ENCODE assay signal across 19 mouse cellular contexts in genomic region chr3:55270920-55271319, GRCm38 (mm10). TPM values are rescaled to one million over a fixed set of nuclear protein-coding genes. Genes with fewer than 3 reads are reported as not detected.
A peak's percentile ranks its signal among the peaks of the same experiment; 100 is the strongest.
DNase-seq lines count a peak whose midpoint lies in the region; ATAC-seq and TF ChIP-seq lines count a peak whose summit lies in the region.
"Had no signal": no experiment of that assay in that cellular context is flagged by ENCODE, and none has a peak within 500 bp of the region (broad histone marks: within the 10 kb centered on the region; RNA-seq: fewer than 3 reads in every experiment).

No protein-coding gene starts in this region.

- ATAC-seq in heart, embryonic 11.5 days (replicated peaks; ENCODE audit: insufficient number of reproducible peaks, low FRiP score, low TSS enrichment), result no peak
- peak; percentile 72; the same call in 1 of the 2 replicates for ATAC-seq in midbrain, embryonic 13.5 days
- ATAC-seq in forebrain, postnatal 0 days, result peak; percentile 45; the same call in 1 of the 2 replicates
- 0 out of 2 replicates have a peak, but pooled peaks have one; percentile 46 for ATAC-seq in neural tube, embryonic 14.5 days (ENCODE audit: low read depth)
- no peak for ATAC-seq in erythroblast, adult 5-6 weeks (replicated peaks; ENCODE audit: low FRiP score, poor library complexity, severe bottlenecking)
- ATAC-seq: intestine, embryonic 16.5 days; liver, embryonic 12.5 days had no signal

- H3K27ac ChIP-seq in heart, embryonic 11.5 days (ENCODE audit: low read depth, low read length), result no peak overlapping the region
- H3K27ac ChIP-seq in midbrain, embryonic 13.5 days, result no peak overlapping the region
- H3K27ac ChIP-seq in midbrain, embryonic 10.5 days (replicated peaks), result no peak overlapping the region
- no peak overlapping the region for H3K27ac ChIP-seq in forebrain, postnatal 0 days (ENCODE audit: low read depth, low read length)
- H3K27ac ChIP-seq in neural tube, embryonic 14.5 days (ENCODE audit: low read depth, low read length), result no peak overlapping the region
- H3K27ac ChIP-seq: kidney, embryonic 15.5 days; liver, embryonic 12.5 days; lung, embryonic 15.5 days had no signal

- no peaks in the 10 kb centered on the region for H3K36me3 ChIP-seq in heart, embryonic 11.5 days (ENCODE audit: control insufficient read depth, insufficient read depth, low read length)
- H3K36me3 ChIP-seq in midbrain, embryonic 13.5 days, result peaks cover 14% of the 10 kb centered on the region
- no peaks in the 10 kb centered on the region for H3K36me3 ChIP-seq in midbrain, embryonic 10.5 days
- H3K36me3 ChIP-seq in forebrain, postnatal 0 days (ENCODE audit: insufficient read depth), result no peaks in the 10 kb centered on the region
- no peaks in the 10 kb centered on the region for H3K36me3 ChIP-seq in neural tube, embryonic 14.5 days (ENCODE audit: control insufficient read depth, insufficient read depth, low read length)
- H3K36me3 ChIP-seq: heart, embryonic 12.5 days; kidney, embryonic 15.5 days; liver, embryonic 12.5 days; lung, embryonic 15.5 days had no signal

- H3K9me3 ChIP-seq in heart, embryonic 11.5 days (replicated peaks; ENCODE audit: control insufficient read depth, low read length), result no peaks in the 10 kb centered on the region
- H3K9me3 ChIP-seq in midbrain, embryonic 13.5 days, result no peaks in the 10 kb centered on the region
- H3K9me3 ChIP-seq in midbrain, embryonic 10.5 days (replicated peaks), result no peaks in the 10 kb centered on the region
- H3K9me3 ChIP-seq in forebrain, postnatal 0 days (ENCODE audit: low read length), result no peaks in the 10 kb centered on the region
- H3K9me3 ChIP-seq in neural tube, embryonic 14.5 days (ENCODE audit: control insufficient read depth, low read length), result no peaks in the 10 kb centered on the region
- H3K9me3 ChIP-seq: kidney, embryonic 15.5 days; liver, embryonic 12.5 days; lung, embryonic 15.5 days had no signal

- DNase-seq in heart, adult 11 months, result peak; percentile 66
- no peak for DNase-seq in midbrain, embryonic 10.5 days (ENCODE audit: low spot score)
- DNase-seq in forebrain, postnatal 0 days, result no peak
- DNase-seq in layer of hippocampus, adult 11-12 months (ENCODE audit: low spot score), result no peak
- DNase-seq: adrenal gland, postnatal 10 days; cerebellum, adult 2 months; gastrocnemius, postnatal 14 days; heart, postnatal 36 days; right cerebral cortex, postnatal 14 days had no signal

- no peak for TF ChIP-seq CTCF in forebrain, postnatal 0 days (IDR thresholded peaks at IDR 0.05; ENCODE audit: low read depth)

- no peak overlapping the region for H3K9ac ChIP-seq in heart, embryonic 11.5 days (ENCODE audit: low read depth, low read length)
- no peak overlapping the region for H3K9ac ChIP-seq in midbrain, embryonic 13.5 days (replicated peaks)
- H3K9ac ChIP-seq in forebrain, postnatal 0 days, result no peak overlapping the region
- H3K9ac ChIP-seq in neural tube, embryonic 14.5 days (replicated peaks; ENCODE audit: low read depth, low read length), result no peak overlapping the region
- H3K9ac ChIP-seq: heart, embryonic 12.5 days; kidney, embryonic 15.5 days; liver, embryonic 12.5 days; lung, embryonic 15.5 days had no signal

- WGBS in heart, embryonic 11.5 days (ENCODE audit: insufficient replicate concordance), result 77% methylated on average over 5 of the region's 5 CpGs
- 45% methylated on average over 5 of the region's 5 CpGs for WGBS in midbrain, embryonic 13.5 days
- WGBS in midbrain, embryonic 10.5 days, result 70% methylated on average over 5 of the region's 5 CpGs
- 37% methylated on average over 5 of the region's 5 CpGs for WGBS in forebrain, postnatal 0 days
- WGBS in neural tube, embryonic 14.5 days, result 32% methylated on average over 5 of the region's 5 CpGs

- no peak overlapping the region for H3K4me3 ChIP-seq in heart, embryonic 11.5 days (ENCODE audit: low read depth, low read length)
- no peak overlapping the region for H3K4me3 ChIP-seq in midbrain, embryonic 13.5 days (replicated peaks)
- no peak overlapping the region for H3K4me3 ChIP-seq in midbrain, embryonic 10.5 days
- H3K4me3 ChIP-seq in forebrain, postnatal 0 days (ENCODE audit: low read depth, low read length), result no peak overlapping the region
- H3K4me3 ChIP-seq in neural tube, embryonic 14.5 days (ENCODE audit: low read depth, low read length), result no peak overlapping the region
- H3K4me3 ChIP-seq: heart, embryonic 12.5 days; kidney, embryonic 15.5 days; liver, embryonic 12.5 days; lung, embryonic 15.5 days had no signal

- no peak overlapping the region for H3K4me2 ChIP-seq in heart, embryonic 11.5 days
- H3K4me2 ChIP-seq in midbrain, embryonic 13.5 days (replicated peaks), result no peak overlapping the region
- no peak overlapping the region for H3K4me2 ChIP-seq in forebrain, postnatal 0 days (ENCODE audit: low read depth)
- H3K4me2 ChIP-seq in neural tube, embryonic 14.5 days (ENCODE audit: low read depth, low read length), result no peak overlapping the region
- H3K4me2 ChIP-seq: heart, embryonic 12.5 days; kidney, embryonic 15.5 days; liver, embryonic 12.5 days; lung, embryonic 15.5 days had no signal

- 0 out of 2 replicates have a peak, but pooled peaks cover 4% of the 10 kb centered on the region for H3K4me1 ChIP-seq in heart, embryonic 11.5 days (ENCODE audit: control insufficient read depth, insufficient read depth, low read length)
- peaks cover 17% of the 10 kb centered on the region for H3K4me1 ChIP-seq in midbrain, embryonic 13.5 days (replicated peaks)
- peaks cover 10% of the 10 kb centered on the region for H3K4me1 ChIP-seq in midbrain, embryonic 10.5 days
- H3K4me1 ChIP-seq in forebrain, postnatal 0 days (ENCODE audit: insufficient read depth), result no peaks in the 10 kb centered on the region
- H3K4me1 ChIP-seq in neural tube, embryonic 14.5 days (ENCODE audit: control insufficient read depth, insufficient read depth, low read length), result no peaks in the 10 kb centered on the region
- H3K4me1 ChIP-seq: kidney, embryonic 15.5 days; liver, embryonic 12.5 days; lung, embryonic 15.5 days had no signal

- H3K27me3 ChIP-seq in heart, embryonic 11.5 days (ENCODE audit: control insufficient read depth, insufficient read depth, low read length), result no peaks in the 10 kb centered on the region
- no peaks in the 10 kb centered on the region for H3K27me3 ChIP-seq in midbrain, embryonic 13.5 days
- H3K27me3 ChIP-seq in midbrain, embryonic 10.5 days (ENCODE audit: low read depth, poor library complexity, severe bottlenecking), result no peaks in the 10 kb centered on the region
- no peaks in the 10 kb centered on the region for H3K27me3 ChIP-seq in forebrain, postnatal 0 days (ENCODE audit: insufficient read depth, low read length)
- no peaks in the 10 kb centered on the region for H3K27me3 ChIP-seq in neural tube, embryonic 14.5 days (ENCODE audit: control insufficient read depth, insufficient read depth, low read length)
- H3K27me3 ChIP-seq: heart, embryonic 12.5 days; kidney, embryonic 15.5 days; liver, embryonic 12.5 days; lung, embryonic 15.5 days had no signal

RNA-seq across cellular contexts. Expression of gene Dclk1, which starts 28.8 kb away (rescaled TPM):
- polyA plus RNA-seq in heart, embryonic 11.5 days (2014; fragmentation: Nextera tagmentation; extraction: Ambion mirVana), result 4.7 and 5.5 TPM in 2 replicates
- 238 and 242 TPM in 2 replicates for polyA plus RNA-seq in midbrain, embryonic 13.5 days (2015; fragmentation: Nextera tagmentation; extraction: Ambion mirVana)
- polyA plus RNA-seq in midbrain, embryonic 10.5 days (2016; fragmentation: Nextera tagmentation; extraction: Ambion mirVana), result 42.2 and 72.4 TPM in 2 replicates
- total RNA-seq in forebrain, postnatal 0 days (2014; rRNA removed), result 311 and 347 TPM in 2 replicates
- polyA plus RNA-seq in forebrain, postnatal 0 days (2015; fragmentation: Nextera tagmentation; extraction: Ambion mirVana), result 143 and 219 TPM in 2 replicates
- polyA plus RNA-seq in neural tube, embryonic 14.5 days (2014; fragmentation: Nextera tagmentation; extraction: Ambion mirVana), result 276 and 297 TPM in 2 replicates
- not detected in 2 replicates for total RNA-seq in erythroblast, adult 5-6 weeks (2015; ENCODE audit: low replicate concordance)
- not detected in 2 replicates for total RNA-seq in erythroblast, adult 5-6 weeks (2017; ENCODE audit: low replicate concordance)
- total RNA-seq: common myeloid progenitor, adult 5-6 weeks had no signal

Comparison
In these comparisons a context has a peak if more than half of its experiments do, and no peak if none do; other contexts are left out.
1. ATAC-seq: peak in midbrain, embryonic 13.5 days (single experiment), forebrain, postnatal 0 days (single experiment) and neural tube, embryonic 14.5 days (single experiment); none in heart, embryonic 11.5 days (single experiment) and erythroblast, adult 5-6 weeks (single experiment).